Mouse (Mus musculus) hindbrain, postnatal 0 days (tissue): ENCODE data around the gene Ankrd63. TPM values are rescaled to one million over a fixed set of nuclear protein-coding genes. Genes with fewer than 3 reads are reported as not detected.

ENCODE experiments used
- ATAC-seq: fragments of 200-750 bp; cut with Nextera tagmentation; 2 replicates; pipeline ENCODE4 v1.8.0; 2017; ENCODE audit warnings: mild to moderate bottlenecking, moderate TSS enrichment, moderate library complexity
- DNase-seq: peaks from one replicate; pipeline ENCODE4 v3.0.0-alpha.2; 2015; ENCODE audit warnings: low spot score
- H3K27ac ChIP-seq: fragments of 300-500 bp; sonication (generic); 2 replicates; pipeline ENCODE4 v1.5.1; 2014; ENCODE audit warnings: mild to moderate bottlenecking
- H3K27me3 ChIP-seq: fragments of 300-500 bp; sonication (generic); 2 replicates; pipeline ENCODE4 v1.6.1; 2014; ENCODE audit warnings: low read length, mixed read lengths; ENCODE audit not compliant: insufficient read depth
- H3K36me3 ChIP-seq: fragments of 300-500 bp; sonication (generic); 2 replicates; pipeline ENCODE4 v1.6.1; 2014; ENCODE audit warnings: low read length, mixed read lengths; ENCODE audit not compliant: insufficient read depth
- H3K4me1 ChIP-seq: fragments of 300-500 bp; sonication (generic); 2 replicates; pipeline ENCODE4 v1.6.1; 2014; ENCODE audit warnings: antibody characterized with exemption, low read length, mixed read lengths; ENCODE audit not compliant: insufficient read depth
- H3K4me2 ChIP-seq: fragments of 300-500 bp; sonication (generic); 2 replicates; pipeline ENCODE4 v1.6.1; 2014; ENCODE audit warnings: low read depth, mild to moderate bottlenecking, low read length, moderate library complexity, mixed read lengths
- H3K4me3 ChIP-seq: fragments of 300-500 bp; sonication (generic); 2 replicates; pipeline ENCODE4 v1.5.1; 2014; ENCODE audit warnings: low read length
- H3K9ac ChIP-seq: fragments of 300-500 bp; sonication (generic); replicated peaks from 2 replicates; pipeline ENCODE4 v1.6.1; 2014; ENCODE audit warnings: mild to moderate bottlenecking, low read length, moderate library complexity, mixed read lengths
- H3K9me3 ChIP-seq: fragments of 300-500 bp; sonication (generic); 2 replicates; pipeline ENCODE4 v1.6.1; 2016; ENCODE audit warnings: low read length, mixed read lengths
- CTCF ChIP-seq: IDR thresholded peaks from 2 replicates; pipeline ENCODE4 v1.5.1; 2016; ENCODE audit warnings: antibody characterized with exemption, control low read depth, low read depth
- WGBS: fragments of 180-500 bp; shearing (Covaris S2); extraction: QIAGEN DNeasy Blood & Tissue Kit; methylation state at CpG from one replicate; pipeline ENCODE4 v1.1.7; 2014; 5-methylcytosine and 5-hydroxymethylcytosine counted together
- polyA plus RNA-seq: library from polyadenylated mRNA; unstranded; fragments of >200 nt; fragmentation: Nextera tagmentation; extraction: Ambion mirVana; gene quantifications from 2 replicates; pipeline ENCODE4 v1.2.1, GENCODE M21; 2015
- total RNA-seq: library from RNA; depleted of rRNA; stranded (reverse); fragments of >200 nt; gene quantifications from 2 replicates; pipeline ENCODE4 v1.2.3, GENCODE M21; 2014

The Ankrd63 gene
- total and polyA plus RNA-seq, 2 experiments from 2014 or later, result 0.08 TPM; not detected in 1

DNA sequence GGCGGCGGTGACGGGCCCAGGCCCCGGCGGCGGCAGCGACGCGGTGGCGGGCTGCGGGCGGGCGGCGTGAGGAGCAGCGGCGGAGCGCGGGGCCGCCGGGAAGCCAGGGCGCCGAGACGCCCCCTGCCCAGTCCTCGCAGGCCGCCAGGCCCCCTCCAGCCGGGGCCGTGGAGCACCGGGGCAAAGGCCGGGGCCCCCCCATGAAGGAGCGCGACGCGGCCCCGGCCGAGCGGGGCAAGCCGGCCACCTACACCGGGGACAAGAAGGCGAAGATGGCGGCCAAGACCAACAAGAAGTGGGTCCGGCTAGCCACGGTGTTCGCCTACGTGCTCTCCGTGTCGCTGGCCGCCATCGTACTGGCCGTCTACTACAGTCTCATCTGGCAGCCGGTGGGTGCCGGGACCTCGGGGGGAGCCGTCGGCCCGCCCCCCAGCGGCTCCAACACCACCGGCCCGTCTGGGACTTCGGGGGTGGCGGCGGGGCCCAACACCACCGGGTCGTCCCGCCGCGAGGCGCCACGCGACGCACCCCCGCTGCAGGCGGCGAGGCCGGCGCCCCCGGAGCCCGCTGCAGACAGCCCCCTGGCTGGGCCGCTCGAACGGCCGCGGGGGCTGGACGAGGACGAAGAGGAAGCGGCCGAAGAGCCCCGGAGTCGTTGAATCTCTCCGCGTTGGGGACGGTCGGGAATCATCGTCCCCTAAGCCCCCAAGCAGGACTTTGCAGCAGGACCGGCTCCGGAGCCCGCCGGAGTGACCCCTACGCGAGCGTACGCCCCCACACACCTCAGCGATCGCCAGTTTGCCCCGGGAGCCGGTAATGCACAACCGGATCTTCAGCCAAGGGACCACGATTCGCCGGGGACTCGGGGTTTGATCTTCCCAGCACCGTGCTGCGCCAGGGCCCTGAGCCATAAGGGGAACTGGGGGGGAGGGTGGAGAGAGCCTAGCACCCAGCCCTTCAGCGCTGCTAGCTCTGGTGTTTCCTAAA lies 42.4 kb upstream of the Ankrd63 start:
- WGBS, result under 1% methylated on average over 80 of the region's 113 CpGs

DNA sequence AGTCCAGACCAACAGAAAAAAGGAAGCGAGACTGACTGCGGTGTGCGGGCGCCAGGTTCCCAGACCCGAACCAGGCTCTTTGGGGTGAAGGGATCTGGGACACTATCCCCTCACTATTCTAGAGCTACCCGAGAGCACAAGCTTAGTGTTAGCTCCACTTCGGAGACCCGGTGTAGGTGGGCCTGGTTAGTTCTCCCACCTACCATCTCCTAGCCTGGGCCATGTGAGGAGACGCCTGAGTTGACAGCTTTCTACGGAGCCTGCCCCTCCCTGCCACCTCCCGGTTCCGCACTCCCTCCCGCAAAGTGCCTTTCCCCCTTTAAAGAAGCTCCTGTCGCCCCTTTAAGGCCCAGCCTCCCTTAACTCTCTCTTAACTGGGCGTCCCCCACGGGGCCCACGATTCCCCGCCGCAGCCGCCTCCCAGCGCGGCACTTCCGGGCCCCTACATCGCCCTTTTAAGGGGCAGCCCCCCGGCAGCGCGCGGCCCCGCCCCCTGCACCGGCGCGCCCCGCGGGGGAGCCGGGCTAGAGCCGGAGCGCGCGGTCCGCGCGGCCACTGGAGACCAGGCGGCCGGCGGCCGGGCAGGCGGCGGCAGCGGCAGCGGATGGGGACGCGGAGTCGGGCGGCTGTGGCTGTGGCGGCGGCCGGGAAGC lies 41.6 kb upstream of the Ankrd63 start, which contains the start of gene Inafm2:
TSS of gene Inafm2 (plus strand) at position 527 of the 653 bp plus-strand sequence.
- H3K4me1 ChIP-seq, result peaks cover 16% of the 10 kb centered on the region
- ATAC-seq, result peak; percentile 93
- peak within 1 kb of the TSS; percentile 76 for H3K27ac ChIP-seq
- 3% methylated on average over 48 of the region's 57 CpGs for WGBS
- no peaks in the 10 kb centered on the region for H3K36me3 ChIP-seq
- peak within 1 kb of the TSS; percentile 91 for H3K4me2 ChIP-seq
- TF ChIP-seq CTCF, result no peak
- peak; percentile 96 for DNase-seq
- H3K9ac ChIP-seq, result peak within 1 kb of the TSS; percentile 73
- H3K9me3 ChIP-seq, result no peaks in the 10 kb centered on the region
- H3K27me3 ChIP-seq, result no peaks in the 10 kb centered on the region
- H3K4me3 ChIP-seq, result peak within 1 kb of the TSS; percentile 77

More for the DNA sequence above, 42.4 kb upstream of the Ankrd63 start:
- no peak for TF ChIP-seq CTCF
- H3K4me2 ChIP-seq, result peak overlapping the region; percentile 91
- peak overlapping the region; percentile 77 for H3K4me3 ChIP-seq
- peak; percentile 54 for DNase-seq
- H3K9me3 ChIP-seq, result no peaks in the 10 kb centered on the region
- no peaks in the 10 kb centered on the region for H3K27me3 ChIP-seq
- peaks cover 16% of the 10 kb centered on the region for H3K4me1 ChIP-seq
- H3K27ac ChIP-seq, result peak overlapping the region; percentile 76
- H3K36me3 ChIP-seq, result no peaks in the 10 kb centered on the region
- H3K9ac ChIP-seq, result peak overlapping the region; percentile 73
- peak; percentile 58 for ATAC-seq

DNA sequence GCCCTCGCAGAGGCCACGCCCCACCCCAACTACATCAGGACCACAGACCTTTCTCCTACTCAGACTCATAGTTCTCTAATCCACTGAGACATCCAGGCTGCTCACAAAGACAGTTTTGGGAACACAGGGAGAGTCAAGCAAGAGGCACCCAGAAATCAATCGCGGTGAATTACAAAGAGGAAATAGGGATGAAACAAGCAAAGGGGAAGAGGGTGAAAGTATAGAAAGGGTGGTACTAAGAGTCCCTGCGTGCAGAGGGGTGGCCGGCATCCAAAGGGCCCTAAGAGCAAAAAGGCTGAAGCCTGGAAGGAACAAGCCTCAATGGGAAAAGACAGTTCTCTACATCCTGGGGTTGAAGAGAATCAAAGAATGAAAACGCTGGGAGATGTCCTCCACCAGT lies 40.9 kb upstream of the Ankrd63 start:
- no peak overlapping the region for H3K9ac ChIP-seq
- H3K27me3 ChIP-seq, result no peaks in the 10 kb centered on the region
- DNase-seq, result no peak
- 15% methylated on average over 7 of the region's 7 CpGs for WGBS
- no peaks in the 10 kb centered on the region for H3K9me3 ChIP-seq
- TF ChIP-seq CTCF, result no peak
- H3K4me2 ChIP-seq, result peak overlapping the region; percentile 91; the same call in 1 of the 2 replicates
- no peak for ATAC-seq
- H3K27ac ChIP-seq, result no peak overlapping the region
- H3K4me1 ChIP-seq, result peaks cover 16% of the 10 kb centered on the region
- H3K4me3 ChIP-seq, result no peak overlapping the region
- no peaks in the 10 kb centered on the region for H3K36me3 ChIP-seq

DNA sequence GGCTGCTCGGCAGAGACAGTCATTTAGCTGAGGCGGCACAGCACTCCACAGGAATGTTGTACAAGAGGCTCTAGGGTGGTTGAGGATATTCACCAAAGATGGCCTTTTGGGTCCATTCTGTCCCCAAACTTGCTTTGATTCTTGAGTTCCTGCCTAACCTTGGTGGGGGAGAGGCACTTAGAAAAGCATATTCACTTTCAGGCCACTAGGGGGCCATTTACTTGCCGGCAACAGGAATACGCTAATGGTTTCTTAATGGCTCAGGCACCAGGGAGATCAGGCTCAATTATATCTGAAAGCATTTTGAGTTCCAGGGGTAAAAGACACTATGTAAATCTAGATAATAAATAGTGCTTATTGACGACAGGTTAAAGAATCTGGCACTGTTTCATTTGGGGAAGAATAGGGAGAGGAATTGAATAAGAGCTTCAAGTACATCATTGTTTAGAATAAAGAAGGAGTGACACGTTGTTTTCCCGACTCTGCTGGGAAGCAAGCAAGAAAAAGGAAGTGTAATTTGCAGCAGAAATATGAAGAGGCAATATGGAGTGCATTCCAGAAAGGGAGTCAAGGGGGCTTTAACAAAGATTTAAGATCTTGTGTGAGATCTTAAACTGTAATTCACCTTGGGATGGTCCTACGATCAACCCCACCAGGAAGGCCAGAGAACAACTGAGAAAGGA lies 39.6 kb upstream of the Ankrd63 start:
- Histone ChIP-seq H3K36me3 (no peaks in the 10 kb centered on the region), H3K9ac (no peak overlapping the region), H3K27ac (no peak overlapping the region), H3K9me3 (no peaks in the 10 kb centered on the region), H3K27me3 (no peaks in the 10 kb centered on the region), H3K4me2 (no peak overlapping the region), H3K4me3 (no peak overlapping the region), H3K4me1 (peaks cover 13% of the 10 kb centered on the region)
- peak; percentile 84 for DNase-seq
- WGBS, result 19% methylated on average over 8 of the region's 8 CpGs
- ATAC-seq, result no peak
- peak; percentile 90 for TF ChIP-seq CTCF

DNA sequence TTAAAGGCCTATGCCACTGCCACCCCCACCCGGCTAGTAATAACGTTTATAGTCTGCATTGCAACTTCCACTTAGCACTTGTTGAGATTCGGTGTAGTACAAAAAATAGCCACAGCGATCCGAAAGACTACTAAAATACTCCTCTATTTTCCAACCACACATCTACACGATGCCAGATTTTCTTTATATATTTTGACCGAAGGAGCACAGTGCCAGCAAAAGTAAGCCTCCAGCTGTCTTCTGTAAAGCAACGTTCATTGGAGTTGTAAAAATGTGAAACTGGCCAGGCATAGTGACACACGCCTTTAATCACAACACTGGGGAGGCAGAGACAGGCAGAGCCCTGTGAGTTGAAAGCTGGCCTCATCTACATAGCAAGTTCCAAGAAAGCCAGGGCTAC lies 37.4 kb upstream of the Ankrd63 start:
- Histone ChIP-seq H3K27me3 (no peaks in the 10 kb centered on the region), H3K4me1 (0 out of 2 replicates have a peak, but pooled peaks cover 3% of the 10 kb centered on the region), H3K36me3 (no peaks in the 10 kb centered on the region), H3K9ac (no peak overlapping the region), H3K9me3 (no peaks in the 10 kb centered on the region), H3K4me3 (no peak overlapping the region), H3K4me2 (no peak overlapping the region), H3K27ac (no peak overlapping the region)
- no peak for ATAC-seq
- 75% methylated on average over 9 of the region's 9 CpGs for WGBS
- TF ChIP-seq CTCF, result no peak
- DNase-seq, result no peak

DNA sequence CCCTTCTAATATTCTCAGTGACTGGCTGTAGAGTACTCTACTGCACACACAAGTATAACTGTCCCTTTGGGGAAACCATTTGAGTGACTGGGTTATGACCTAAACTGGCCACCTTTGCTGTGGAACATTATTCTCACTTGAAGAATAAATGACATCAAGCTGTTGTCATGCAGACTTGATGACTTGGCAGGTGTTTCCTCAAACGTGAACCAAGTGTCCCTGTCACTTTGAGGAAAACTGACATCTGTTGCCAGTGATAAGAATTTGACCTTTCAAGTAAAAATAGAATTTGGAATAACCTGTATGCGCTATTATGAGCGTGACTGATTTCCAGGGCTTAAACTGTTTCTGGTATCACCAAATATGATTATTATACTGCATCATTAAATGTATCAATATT lies 36.6 kb upstream of the Ankrd63 start:
- Histone ChIP-seq H3K4me3 (no peak overlapping the region), H3K27me3 (no peaks in the 10 kb centered on the region), H3K4me1 (0 out of 2 replicates have a peak, but pooled peaks cover 3% of the 10 kb centered on the region), H3K9ac (no peak overlapping the region), H3K36me3 (no peaks in the 10 kb centered on the region), H3K4me2 (no peak overlapping the region), H3K27ac (no peak overlapping the region), H3K9me3 (no peaks in the 10 kb centered on the region)
- WGBS, result 70% methylated on average over 3 of the region's 3 CpGs
- no peak for TF ChIP-seq CTCF
- DNase-seq, result no peak
- no peak for ATAC-seq
